Mouse (Mus musculus) right cerebral cortex, postnatal 4 days (tissue): ENCODE measurements at regions not wholly inside any gene's neighbourhood (a gene's known extent, or its start where the extent isn't known, plus 50 kb on each side); places are given as distances from the start of the nearest gene placed in this dataset.

ENCODE experiments used
- DNase-seq: peaks from one replicate; pipeline ENCODE4 v3.0.0-alpha.2; 2022

DNA sequence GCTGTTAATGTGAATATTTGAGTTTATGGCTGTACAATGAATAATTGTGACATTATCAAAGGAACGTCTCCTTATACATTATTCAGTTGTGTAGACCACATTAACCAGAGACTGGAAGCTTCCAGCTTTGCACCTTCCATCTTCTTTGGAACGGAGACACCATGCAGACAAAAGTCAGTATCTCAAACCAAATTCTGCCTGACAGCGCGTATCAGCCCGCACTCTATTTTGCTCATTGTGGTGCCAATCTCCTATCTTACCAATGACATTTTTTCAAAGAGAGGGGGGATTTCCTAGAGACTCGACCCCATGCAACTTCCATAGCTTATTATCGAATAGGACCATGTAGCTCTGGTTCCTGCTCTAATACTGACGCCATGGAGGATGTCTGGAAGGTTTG lies 69.9 kb upstream of the Tmco5 start:
- DNase-seq: no peak

GRCm38 (mm10) chr2:116810116-116810515 lies 68.4 kb upstream of the Tmco5 start:
- DNase-seq: no peak

DNA sequence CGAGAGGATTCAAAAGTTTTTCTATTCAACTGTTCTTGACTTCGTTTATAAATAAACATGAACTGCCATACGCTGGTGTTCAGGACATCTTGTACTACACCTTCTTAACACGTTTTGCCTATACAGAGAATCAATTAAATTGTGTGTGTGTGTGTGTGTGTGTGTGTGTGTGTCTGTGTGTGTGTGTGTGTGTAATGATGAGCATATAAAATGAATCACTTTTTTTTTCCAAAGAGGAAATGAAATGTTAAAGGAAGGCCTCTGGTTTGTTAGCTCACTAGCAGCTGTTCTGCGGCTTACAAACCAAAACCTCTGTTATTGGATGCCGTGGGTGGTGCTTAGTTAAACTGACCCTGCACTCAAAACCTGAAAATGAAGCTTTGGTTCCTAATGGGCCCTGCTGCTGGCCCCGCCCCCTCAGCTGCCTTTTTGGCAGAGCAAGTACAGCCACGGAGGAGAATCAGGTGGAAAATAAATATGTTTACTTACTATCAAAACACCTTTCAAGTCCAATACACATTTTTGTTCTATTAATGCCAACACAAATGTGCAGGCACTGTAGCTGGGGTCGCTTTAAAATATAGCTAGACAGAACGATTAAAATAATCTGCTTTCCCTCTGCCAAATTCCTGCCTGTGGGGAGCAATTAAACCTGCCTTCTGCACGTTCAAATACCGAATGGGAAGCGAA lies 65.5 kb upstream of the Tmco5 start:
- no peak for DNase-seq

DNA sequence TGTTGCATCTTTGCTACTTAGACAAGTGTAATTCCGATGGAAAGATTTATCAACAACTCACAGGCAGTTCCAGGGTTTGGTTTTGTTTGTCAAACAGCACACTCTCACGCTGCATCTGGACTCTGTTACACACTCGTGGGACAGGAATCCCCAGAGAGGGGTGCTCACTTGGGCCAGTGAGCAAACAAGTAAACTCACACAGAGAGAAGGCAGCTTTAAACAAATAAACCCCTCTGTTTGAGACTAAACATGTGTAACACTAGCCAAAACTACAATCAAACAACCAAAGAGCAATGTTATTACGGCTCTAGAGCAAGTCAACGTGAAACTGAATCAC lies 65.0 kb upstream of the Tmco5 start:
- no peak for DNase-seq

DNA sequence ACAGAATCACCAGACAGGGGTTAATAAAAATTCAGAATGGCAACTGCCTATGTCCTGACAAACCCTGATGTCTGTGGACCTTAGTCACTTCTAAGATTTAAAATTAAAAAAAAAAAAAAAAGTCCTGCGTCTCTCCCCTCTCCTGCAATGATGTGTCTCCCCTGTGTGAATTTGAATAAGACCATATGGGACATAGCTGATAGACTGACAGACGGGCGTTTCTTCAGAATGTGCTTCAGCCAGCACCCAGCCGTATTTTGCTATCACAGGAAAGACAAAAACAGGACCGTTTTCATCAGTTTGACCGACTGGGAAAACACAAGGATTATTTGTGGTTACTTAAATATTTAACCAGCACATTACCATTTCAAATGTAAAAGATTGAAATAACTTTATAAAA lies 61.4 kb upstream of the Tmco5 start:
- DNase-seq: no peak

DNA sequence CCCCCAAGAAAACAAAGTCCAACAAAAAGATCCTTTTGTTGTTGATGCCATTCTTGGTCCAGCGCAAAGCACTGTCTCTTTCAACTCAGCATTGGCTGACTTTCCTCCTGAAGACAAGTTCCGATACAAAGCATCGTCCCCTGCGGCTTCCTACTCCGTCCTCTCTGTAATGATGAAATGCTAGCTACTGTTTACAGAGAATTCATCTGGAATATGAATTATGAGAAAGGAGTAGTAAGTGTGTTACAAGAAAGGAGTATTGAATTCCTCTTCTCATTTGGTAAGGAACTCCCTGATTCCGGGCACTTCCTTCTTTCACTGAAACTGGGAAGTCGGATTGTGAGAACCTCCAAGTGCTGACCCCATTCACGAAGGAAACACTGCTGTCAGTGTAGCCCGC lies 60.9 kb upstream of the Tmco5 start:
- DNase-seq: no peak

DNA sequence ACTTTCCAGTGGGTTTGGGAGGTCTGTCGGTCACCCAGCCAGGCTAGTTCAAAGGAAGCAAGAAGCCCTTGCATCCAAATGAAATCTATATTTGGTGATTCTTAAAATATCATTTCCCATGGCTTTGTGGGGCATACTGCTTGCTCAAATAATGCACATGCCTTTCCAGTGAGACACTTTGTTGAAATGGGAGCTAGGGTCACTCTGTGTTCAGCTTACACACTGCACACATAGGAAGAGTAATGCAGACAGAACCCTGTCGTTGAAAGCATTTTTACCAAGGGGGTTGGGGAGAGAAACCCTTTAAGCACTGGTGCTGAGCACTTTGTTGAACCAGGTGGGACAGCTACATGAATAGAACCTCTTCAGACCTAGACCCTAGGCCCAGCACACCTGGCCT lies 59.9 kb upstream of the Tmco5 start:
- no peak for DNase-seq

DNA sequence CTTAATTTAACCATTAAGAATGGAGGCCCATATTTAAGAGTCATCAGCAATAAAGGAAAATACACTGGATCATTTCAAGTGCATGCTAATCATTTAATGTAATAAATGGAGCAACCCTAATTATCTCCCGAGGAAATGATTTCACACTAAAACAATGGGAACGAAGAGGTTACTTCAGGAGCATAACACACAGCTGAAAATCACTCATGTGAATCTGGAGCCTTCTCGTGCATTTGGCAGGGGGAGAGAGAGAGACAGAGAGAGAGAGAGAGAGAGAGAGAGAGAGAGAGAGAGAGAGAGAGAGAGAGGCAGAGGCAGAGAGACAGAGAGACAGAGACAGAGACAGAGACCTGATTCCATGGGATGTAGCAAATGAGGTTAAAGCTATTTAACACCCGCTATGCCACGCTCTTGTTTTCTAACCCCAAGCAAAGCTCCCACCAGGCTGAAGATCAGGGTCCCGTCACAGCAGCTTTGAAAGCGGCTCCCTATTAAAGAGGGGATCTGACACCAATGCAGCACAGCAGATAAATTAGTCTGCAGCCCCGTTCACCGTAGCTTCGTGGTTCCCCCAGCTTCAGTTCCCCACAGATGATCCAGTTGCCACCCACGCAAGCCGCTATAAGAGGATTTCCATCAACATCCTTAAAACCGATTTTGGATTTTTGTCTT lies 59.3 kb upstream of the Tmco5 start:
- DNase-seq: no peak

- peak; percentile 37 for DNase-seq
Measured at GRCm38 (mm10) chr2:116820831-116821745, 57.4 kb upstream of the Tmco5 start.
